Mouse (Mus musculus) adrenal gland (tissue): ENCODE data around the gene Olfr866.

Experiments used
- intact Hi-C: fragments of 180-260 bp; cut with DNase I; formaldehyde crosslinking; loops from one replicate; pipeline ENCODE4 v1.15.1; 2025
- long read RNA-seq, 2 experiments: library from polyadenylated mRNA; unstranded; transcript quantifications; one replicate each; pipeline ENCODE4 v2.0.0; 2020; ENCODE audit warnings: borderline replicate concordance in 1 of 2; ENCODE audit not compliant: insufficient replicate concordance in 1 of 2
- microRNA-seq, 2 experiments: library from miRNA; unstranded; fragments of <30 nt; microRNA quantifications; one replicate each; pipeline ENCODE4; 2019

Olfr866 gene
- long read RNA-seq, experiment 1, result 0 reads
- long read RNA-seq, experiment 2, result 0 reads

DNA sequence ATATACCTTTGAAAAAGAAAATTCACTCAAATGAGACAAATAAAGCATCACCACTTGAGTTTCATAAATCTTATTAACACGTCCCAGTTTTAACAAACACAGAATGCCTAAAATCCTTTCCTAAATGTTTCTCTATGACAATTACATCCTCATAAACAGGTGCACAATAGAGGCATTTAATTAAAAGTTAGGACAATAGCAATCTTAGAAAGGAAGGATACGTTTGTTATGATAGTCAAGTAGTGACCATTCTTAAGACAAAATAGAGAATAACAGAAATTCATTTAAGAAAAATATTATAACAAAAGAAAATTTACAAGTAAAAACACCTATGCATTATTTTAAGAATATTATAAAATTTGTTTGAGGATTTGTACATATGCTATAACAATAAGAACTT, at the start of gene Olfr866:
TSS of gene Olfr866 (minus strand) at position 101 of the 400 bp plus-strand sequence.
- intact Hi-C loops, result no loop called here

DNA sequence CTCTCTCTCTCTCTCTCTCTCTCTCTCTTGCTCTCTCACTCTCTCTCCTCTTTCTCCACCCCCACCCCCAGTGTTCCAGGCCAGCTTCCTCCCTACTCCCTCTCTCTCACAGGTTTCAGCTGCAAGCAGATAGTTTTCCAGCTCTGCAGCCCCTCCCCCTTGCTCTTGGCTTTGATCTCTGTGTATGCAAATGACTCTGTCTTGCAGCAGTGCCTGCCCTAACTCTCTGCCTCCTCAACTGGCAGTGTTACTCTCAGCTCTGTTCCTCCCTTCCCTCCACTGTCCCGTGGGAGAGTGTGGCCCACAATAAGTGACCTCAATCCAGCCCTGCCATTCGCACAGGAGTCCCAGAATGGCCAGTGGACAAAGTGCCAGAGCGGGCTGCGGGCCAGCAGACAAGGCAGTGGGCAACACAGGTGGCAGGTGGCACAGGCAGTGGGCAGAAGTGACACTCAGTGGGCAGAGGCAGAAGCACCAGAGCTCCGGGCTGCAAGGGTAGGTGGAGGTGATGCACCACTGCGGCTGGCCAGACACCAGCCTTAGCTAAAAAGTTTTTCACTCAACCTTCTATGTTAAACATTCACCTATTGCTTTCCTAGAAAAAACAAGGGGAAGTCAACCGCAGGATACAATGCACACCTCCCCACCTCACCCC, 45.8 kb upstream of the Olfr866 start:
- intact Hi-C loops, result no loop called here

DNA sequence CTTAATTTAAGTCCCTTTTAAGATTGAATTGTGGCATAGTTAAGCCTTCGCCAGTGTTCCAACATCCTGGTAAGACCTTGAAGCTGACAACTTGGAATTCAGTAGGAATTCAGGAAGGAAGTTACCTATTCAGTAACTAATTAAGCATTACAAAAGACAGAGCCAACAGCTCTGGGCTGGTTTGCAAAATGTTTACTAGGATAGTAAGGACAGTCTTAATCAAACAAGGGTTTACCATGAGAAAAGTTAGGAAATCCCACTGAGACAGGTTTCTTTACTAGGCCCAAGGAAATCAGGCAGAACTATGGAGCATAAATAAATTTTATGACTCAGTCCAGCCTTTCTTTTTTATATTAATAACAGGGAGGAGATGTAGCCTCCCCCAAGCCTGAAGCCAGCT, 43.5 kb upstream of the Olfr866 start:
- intact Hi-C loops, result no loop called here

DNA sequence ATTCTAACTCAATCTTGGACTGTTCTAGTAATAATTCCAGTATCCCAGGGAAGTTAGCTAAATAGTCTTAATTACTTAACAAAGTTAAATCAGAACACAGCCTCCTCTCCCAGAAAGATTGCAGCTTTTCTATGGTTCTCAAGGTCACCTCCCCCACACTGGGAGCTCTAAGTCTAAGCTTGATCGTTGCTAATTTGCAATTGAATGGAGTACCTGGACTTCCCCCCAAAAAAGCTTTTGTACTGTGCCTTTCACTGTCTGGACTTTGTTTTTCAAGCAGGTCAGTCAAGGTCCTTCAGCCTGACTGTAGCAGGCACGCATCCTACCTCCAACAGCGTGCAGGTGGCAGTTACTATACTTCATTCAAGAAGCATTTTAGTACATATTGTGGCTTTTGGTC, 42.4 kb upstream of the Olfr866 start:
- intact Hi-C loops, result no loop called here

DNA sequence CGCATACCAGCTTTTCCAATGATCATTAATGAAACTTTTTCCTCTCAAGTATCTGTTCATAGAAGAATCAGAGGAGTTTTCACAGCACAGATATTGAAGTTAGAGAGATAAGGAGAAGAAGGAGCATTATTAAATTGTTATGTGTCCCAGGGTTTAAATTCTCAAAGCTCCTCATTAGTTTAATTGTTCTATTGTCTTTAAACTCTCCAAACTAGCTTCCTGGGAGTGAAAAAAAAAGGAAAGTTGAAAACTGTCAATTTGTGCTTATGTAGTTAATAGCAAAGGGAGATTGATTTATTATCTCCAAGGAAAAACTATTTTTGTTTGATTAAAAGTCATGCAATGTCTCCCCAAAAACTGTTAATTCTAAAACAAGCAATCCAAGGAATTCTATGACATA, 29.6 kb upstream of the Olfr866 start, which contains the start of gene Olfr867:
TSS of gene Olfr867 (minus strand) at position 101 of the 400 bp plus-strand sequence.
- intact Hi-C loops, result no loop called here

DNA sequence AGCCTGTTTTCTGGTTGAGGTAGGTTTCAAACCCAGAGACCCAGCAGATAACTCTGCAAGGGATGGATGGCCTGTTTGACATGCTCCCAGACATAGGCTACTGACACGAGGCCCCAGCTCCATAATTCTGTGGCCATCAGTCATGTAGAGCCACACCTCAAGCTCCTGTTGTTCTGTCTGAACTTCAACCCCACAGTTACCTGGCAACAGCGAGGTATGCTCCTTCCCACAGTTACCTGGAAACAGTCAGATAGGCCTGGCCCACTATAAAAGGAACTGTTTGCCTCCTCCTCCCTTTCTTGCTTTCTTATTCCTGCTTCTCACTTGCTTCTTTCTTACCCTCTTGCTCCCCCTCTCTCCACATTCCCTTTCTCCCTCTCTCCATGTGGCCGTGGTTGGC, 20.1 kb upstream of the Olfr866 start:
- intact Hi-C loops, result no loop called here

Small RNA genes within 50 kb of the gene (microRNA-seq; reads per million reads assigned to microRNA genes)
- gene Gm26231, result 0 reads per million in 2 experiments
- 0 reads per million in 2 experiments for gene Gm44395
